Mouse (Mus musculus): ENCODE measurements around the gene Fga. TPM values are rescaled to one million over a fixed set of nuclear protein-coding genes. Genes with fewer than 3 reads are reported as not detected.

Fga gene
- not detected in 2 replicates for polyA plus RNA-seq (2016; fragmentation: Nextera tagmentation; extraction: Ambion mirVana)

DNA sequence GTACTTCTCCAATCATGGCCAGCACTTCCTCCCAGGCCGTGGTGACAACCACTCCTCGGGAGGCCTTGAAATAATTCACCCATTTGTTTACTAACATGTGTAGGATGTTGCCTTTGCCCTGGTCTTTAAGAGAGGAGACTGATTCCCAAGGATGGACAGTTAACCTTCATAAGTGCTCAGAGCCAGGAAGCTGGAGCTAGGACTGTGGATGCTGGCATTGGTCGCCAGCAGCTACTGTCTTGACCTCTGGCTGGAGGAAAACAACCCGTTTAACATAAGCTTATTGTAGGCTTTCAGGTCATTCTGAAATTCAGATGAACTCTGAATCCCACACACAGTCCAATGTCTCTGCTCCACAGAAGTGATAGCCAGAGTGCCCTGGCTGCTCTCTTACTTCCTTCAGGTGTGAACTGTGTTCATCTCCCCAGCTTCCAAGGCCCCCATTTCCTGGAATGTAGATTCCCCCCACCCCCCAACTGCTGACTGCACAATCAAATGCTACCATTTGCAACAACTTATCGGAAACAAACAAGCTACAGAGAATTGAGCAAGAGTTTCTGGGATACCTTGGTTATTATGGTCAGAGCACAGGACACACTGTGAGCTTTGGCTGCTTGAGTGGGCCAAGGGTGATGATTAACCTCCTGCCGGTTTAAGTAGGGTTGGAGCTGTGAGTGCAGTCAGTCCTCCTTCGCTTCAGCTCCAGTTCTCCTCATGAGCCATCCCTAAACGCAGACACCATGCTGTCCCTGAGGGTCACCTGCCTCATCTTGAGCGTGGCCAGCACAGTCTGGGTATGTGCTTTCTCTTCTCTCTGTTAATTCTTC, at the start of gene Fga:
TSS of gene Fga (plus strand) at position 602 of the 827 bp plus-strand sequence.
- Histone ChIP-seq H3K4me1 (replicated peaks) (no peaks in the 10 kb centered on the region), H3K4me3 (no peak within 1 kb of the TSS), H3K27me3 (ENCODE audit: insufficient read depth, poor library complexity, severe bottlenecking) (no peaks in the 10 kb centered on the region), H3K27ac (no peak within 1 kb of the TSS), H3K9me3 (no peaks in the 10 kb centered on the region), H3K36me3 (no peaks in the 10 kb centered on the region)
- WGBS: 80% methylated on average over 9 of the region's 9 CpGs
- DNase-seq (ENCODE audit: low spot score): no peak

DNA sequence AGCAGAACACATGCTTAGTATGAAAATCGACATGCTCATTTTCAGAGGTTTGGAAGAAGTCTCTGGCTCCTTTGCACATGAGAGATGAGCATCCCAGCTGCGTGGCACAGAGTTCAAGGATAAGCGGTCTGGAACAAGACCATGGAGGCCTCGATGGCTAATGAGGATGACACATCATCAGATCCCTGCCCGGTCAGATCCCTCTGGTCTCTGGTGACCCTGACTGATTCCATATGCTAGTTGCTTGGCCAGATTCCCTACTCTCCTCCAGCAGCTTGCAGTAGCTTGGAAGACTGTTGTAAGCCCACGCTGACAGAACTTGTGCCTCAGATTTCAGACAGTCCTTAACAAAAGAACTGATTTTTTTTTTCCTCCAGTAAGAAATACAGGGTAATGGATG, 45.1 kb upstream of the Fga start:
- H3K27me3 ChIP-seq (ENCODE audit: insufficient read depth, poor library complexity, severe bottlenecking): no peaks in the 10 kb centered on the region
- no peak overlapping the region for H3K27ac ChIP-seq
- WGBS: 88% methylated on average over 6 of the region's 6 CpGs
- H3K4me3 ChIP-seq: no peak overlapping the region
- DNase-seq (ENCODE audit: low spot score): no peak
- H3K9me3 ChIP-seq: no peaks in the 10 kb centered on the region
- no peaks in the 10 kb centered on the region for H3K4me1 ChIP-seq (replicated peaks)
- H3K36me3 ChIP-seq: no peaks in the 10 kb centered on the region

DNA sequence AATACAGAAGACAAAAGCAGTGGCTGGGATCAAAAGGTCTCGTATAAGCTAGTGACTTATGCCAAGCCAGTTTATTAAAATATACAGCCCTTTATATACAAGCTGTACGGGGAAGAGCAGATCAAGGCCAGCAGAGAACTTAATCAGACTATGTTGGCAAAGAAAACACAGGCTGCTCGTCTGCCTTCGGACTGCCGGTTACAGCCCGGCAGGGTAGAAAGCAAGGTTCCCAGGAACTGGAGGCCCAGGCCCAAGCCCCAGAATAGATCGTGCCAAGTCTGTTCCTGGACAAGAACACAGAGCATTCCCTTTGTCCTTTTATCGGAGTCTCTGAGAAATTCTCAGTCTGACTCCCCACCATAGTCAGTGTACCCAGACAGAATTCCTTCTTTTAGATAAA, 44.0 kb upstream of the Fga start:
- WGBS: 88% methylated on average over 8 of the region's 8 CpGs
- no peaks in the 10 kb centered on the region for H3K27me3 ChIP-seq (ENCODE audit: insufficient read depth, poor library complexity, severe bottlenecking)
- H3K36me3 ChIP-seq: no peaks in the 10 kb centered on the region
- H3K9me3 ChIP-seq: no peaks in the 10 kb centered on the region
- H3K4me3 ChIP-seq: no peak overlapping the region
- DNase-seq (ENCODE audit: low spot score): no peak
- no peak overlapping the region for H3K27ac ChIP-seq
- H3K4me1 ChIP-seq (replicated peaks): no peaks in the 10 kb centered on the region

DNA sequence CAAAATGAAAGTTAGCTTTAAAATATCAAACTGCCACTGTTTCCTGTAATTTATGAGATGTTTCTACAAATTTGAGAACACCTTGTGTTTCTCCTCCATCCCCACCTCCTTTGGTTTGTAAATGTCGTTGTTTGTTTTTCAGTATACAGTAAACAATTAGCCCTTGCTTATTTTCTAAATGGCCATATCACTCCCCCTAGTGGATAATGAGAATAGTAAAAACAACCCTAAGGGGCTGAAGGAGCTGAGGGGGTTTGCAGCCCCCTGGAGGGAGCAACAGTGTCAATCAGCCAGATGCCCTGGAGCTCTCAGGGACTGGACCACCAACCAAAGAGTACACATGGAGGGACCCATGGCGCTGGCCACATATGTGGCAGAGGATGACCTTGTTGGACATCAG, 41.0 kb upstream of the Fga start:
- 80% methylated on average over 2 of the region's 2 CpGs for WGBS
- no peak overlapping the region for H3K4me3 ChIP-seq

DNA sequence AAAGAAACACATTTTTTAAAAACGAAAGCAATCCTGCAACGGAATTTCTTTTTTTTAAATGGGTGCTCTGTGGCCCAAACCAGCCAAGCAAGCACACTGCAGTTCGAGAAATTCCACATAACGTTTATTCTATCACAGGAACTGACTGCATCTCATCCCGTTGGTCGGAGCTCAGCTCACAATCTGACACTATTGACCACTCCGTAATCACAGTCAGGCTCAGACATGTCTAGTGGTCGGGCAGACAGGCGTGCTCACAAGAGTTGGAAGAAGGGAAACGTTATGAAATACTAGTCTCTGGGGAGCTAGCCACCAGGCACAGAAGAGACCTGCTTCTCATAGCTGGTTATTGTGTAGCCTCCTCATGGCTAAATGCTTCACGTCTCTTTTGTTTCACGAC, 33.9 kb upstream of the Fga start:
- Histone ChIP-seq H3K27ac (no peak overlapping the region), H3K4me1 (replicated peaks) (peaks cover 8% of the 10 kb centered on the region), H3K9me3 (no peaks in the 10 kb centered on the region), H3K27me3 (ENCODE audit: insufficient read depth, poor library complexity, severe bottlenecking) (peaks cover 30% of the 10 kb centered on the region), H3K36me3 (no peaks in the 10 kb centered on the region), H3K4me3 (no peak overlapping the region)
- DNase-seq (ENCODE audit: low spot score): no peak
- WGBS: 85% methylated on average over 12 of the region's 12 CpGs

More for the DNA sequence above, 41.0 kb upstream of the Fga start:
- Histone ChIP-seq H3K9me3 (no peaks in the 10 kb centered on the region), H3K27me3 (ENCODE audit: insufficient read depth, poor library complexity, severe bottlenecking) (no peaks in the 10 kb centered on the region), H3K36me3 (no peaks in the 10 kb centered on the region), H3K4me1 (replicated peaks) (no peaks in the 10 kb centered on the region), H3K27ac (no peak overlapping the region)
- no peak for DNase-seq (ENCODE audit: low spot score)

DNA sequence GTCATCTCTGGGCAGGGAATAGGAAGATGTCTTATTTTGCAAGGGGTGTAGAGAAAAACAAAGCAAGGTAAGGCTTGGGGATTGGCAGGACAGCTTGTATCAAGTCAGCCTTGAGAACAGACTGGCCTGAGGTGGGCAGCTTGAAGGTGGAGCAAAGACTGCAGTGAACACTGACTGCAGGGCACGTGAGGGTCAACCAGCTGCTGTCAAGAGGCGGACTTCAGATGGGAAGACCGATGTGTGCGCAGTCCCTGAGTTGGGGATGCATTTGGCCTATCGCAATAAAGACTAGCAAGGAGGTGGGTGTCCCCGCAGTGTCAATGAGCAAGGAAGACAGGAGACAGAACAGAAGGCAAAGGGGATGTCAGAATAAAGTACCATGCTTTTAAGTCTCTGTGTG, 32.9 kb upstream of the Fga start:
- peaks cover 33% of the 10 kb centered on the region for H3K27me3 ChIP-seq (ENCODE audit: insufficient read depth, poor library complexity, severe bottlenecking)
- H3K36me3 ChIP-seq: no peaks in the 10 kb centered on the region
- no peaks in the 10 kb centered on the region for H3K9me3 ChIP-seq
- H3K4me3 ChIP-seq: no peak overlapping the region
- no peak overlapping the region for H3K27ac ChIP-seq
- 89% methylated on average over 6 of the region's 6 CpGs for WGBS
- peaks cover 8% of the 10 kb centered on the region for H3K4me1 ChIP-seq (replicated peaks)
- no peak for DNase-seq (ENCODE audit: low spot score)

DNA sequence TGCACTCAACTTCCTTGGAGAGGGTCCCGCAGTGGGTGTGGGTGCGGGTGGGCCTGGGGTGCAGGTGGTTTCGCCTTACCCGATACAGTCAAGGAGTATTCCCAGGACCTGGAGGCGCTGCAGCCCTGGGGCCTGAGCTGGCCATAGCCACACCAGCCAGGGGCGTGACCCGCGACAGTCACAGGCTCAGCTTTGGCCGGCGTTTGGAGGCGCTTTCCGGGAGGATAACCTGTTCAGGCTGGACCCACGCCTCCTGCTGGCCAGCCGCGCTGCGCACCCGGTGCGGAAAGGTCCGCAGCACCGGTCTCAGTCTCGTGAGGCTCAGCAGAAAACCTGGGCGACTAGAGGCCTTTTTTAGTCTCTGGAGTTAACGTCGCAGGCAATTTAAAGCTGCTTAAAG, 30.5 kb upstream of the Fga start:
- Histone ChIP-seq H3K9me3 (no peaks in the 10 kb centered on the region), H3K27ac (no peak overlapping the region; the same call in 1 of the 2 replicates), H3K4me1 (replicated peaks) (peaks cover 8% of the 10 kb centered on the region), H3K27me3 (ENCODE audit: insufficient read depth, poor library complexity, severe bottlenecking) (peaks cover 33% of the 10 kb centered on the region), H3K36me3 (no peaks in the 10 kb centered on the region), H3K4me3 (peak overlapping the region; percentile 42)
- WGBS: under 1% methylated on average over 24 of the region's 24 CpGs
- peak; percentile 81 for DNase-seq (ENCODE audit: low spot score)

DNA sequence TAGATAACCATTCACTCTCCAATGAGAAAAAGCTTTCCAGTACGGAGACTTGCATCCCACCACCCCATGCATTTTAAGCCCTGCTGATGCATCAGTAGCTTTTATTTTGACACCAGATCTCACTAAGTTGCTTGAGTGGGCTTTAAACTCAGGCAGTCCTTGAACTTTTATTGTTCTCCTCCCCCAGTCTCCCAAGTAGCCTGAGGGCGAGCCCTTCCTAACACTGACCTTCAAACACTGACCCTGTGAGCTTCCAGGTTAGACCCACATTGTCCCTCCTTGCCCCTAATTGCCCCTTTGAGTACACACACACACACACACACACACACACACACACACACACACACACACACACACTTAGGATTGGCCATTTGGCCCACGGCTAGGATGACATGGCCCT, 29.2 kb upstream of the Fga start:
- Histone ChIP-seq H3K9me3 (no peaks in the 10 kb centered on the region), H3K36me3 (no peaks in the 10 kb centered on the region), H3K4me3 (no peak overlapping the region), H3K4me1 (replicated peaks) (peaks cover 8% of the 10 kb centered on the region), H3K27me3 (ENCODE audit: insufficient read depth, poor library complexity, severe bottlenecking) (peaks cover 33% of the 10 kb centered on the region), H3K27ac (no peak overlapping the region)
- no peak for DNase-seq (ENCODE audit: low spot score)
- WGBS: 80% methylated on average over 3 of the region's 3 CpGs

DNA sequence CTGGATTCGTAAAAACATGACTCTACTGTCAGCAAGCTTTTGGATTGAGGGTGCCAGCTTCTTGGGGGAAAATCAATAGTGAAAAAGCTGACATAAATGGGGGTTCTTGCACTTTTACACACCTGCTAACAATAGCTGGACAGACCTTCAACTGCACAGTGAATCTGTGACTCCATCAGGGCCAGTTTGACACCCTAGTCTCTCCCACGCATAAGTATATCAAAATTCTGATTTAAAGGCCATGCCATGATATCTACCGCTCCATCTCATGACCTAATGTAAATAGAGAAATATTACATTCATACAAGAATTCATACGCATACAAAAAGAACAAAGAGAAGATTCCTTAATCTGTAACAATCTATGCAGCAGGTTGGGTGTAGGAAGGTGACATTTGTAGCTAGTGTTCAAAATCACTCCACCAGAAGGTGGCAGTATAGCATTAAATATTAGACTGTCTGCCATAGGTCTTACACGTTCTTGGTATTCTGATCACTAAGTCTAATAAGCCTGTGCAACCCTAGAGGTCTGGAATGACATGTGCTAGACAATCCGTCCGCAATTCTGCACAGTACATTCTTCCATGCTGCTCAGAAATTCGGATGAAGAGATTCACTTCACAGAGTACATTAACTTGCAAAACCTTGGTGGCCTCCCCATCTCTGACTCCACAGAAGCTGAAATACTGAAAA, 27.0 kb upstream of the Fga start:
- Histone ChIP-seq H3K27ac (no peak overlapping the region), H3K4me1 (replicated peaks) (peaks cover 8% of the 10 kb centered on the region), H3K27me3 (ENCODE audit: insufficient read depth, poor library complexity, severe bottlenecking) (peaks cover 32% of the 10 kb centered on the region), H3K36me3 (no peaks in the 10 kb centered on the region), H3K4me3 (no peak overlapping the region), H3K9me3 (no peaks in the 10 kb centered on the region)
- 36% methylated on average over 8 of the region's 8 CpGs for WGBS
- peak; percentile 18 for DNase-seq (ENCODE audit: low spot score)

DNA sequence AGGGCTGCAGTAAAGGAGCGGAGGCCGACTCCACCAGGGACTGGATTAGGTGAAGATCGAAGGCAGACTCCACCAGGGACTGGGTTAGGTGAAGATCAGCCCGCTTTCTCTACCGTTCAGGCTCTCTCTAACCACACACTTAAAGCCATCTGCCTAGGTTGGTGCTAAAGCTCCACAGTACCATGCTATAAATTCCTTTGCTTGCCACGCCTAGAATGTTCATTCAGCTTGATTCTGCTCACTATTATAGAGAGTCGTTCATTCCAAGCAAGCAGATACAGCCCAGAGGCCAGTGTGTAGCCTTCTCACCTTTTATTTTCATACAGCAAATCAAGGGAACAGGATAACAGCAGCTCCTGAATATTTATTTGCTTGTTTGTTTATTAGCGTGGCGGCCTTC, 25.9 kb upstream of the Fga start:
- no peaks in the 10 kb centered on the region for H3K36me3 ChIP-seq
- WGBS: 88% methylated on average over 9 of the region's 9 CpGs
- DNase-seq (ENCODE audit: low spot score): no peak
- H3K4me3 ChIP-seq: no peak overlapping the region
- H3K27ac ChIP-seq: no peak overlapping the region
- H3K4me1 ChIP-seq (replicated peaks): peaks cover 7% of the 10 kb centered on the region
- no peaks in the 10 kb centered on the region for H3K9me3 ChIP-seq
- peaks cover 22% of the 10 kb centered on the region for H3K27me3 ChIP-seq (ENCODE audit: insufficient read depth, poor library complexity, severe bottlenecking)

DNA sequence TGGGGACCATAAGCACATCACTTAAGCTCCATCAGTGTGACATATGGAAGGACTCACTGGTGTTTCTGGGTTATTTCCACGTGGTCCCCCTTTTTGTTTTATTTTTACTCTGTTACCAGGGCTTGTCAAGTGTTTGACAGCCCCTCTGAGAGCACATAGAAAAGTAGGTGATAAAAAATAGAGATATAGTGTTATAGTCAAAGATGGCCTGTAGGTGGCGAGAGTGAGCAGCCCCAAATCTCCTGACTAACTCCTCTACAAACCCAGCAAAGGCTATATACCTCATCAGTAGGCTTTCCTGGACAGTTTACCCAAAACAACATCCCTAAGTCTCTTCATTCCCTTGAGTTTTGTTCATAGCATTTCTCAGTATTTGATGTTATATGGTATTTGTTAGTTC, 23.7 kb upstream of the Fga start:
- no peaks in the 10 kb centered on the region for H3K9me3 ChIP-seq
- H3K4me1 ChIP-seq (replicated peaks): no peaks in the 10 kb centered on the region; the same call in 1 of the 2 replicates
- peak; percentile 27 for DNase-seq (ENCODE audit: low spot score)
- H3K27me3 ChIP-seq (ENCODE audit: insufficient read depth, poor library complexity, severe bottlenecking): peaks cover under 1% of the 10 kb centered on the region; the same call in 1 of the 2 replicates
- no peaks in the 10 kb centered on the region for H3K36me3 ChIP-seq
- no peak overlapping the region for H3K4me3 ChIP-seq
- 0% methylated on average over 2 of the region's 2 CpGs for WGBS
- H3K27ac ChIP-seq: no peak overlapping the region

DNA sequence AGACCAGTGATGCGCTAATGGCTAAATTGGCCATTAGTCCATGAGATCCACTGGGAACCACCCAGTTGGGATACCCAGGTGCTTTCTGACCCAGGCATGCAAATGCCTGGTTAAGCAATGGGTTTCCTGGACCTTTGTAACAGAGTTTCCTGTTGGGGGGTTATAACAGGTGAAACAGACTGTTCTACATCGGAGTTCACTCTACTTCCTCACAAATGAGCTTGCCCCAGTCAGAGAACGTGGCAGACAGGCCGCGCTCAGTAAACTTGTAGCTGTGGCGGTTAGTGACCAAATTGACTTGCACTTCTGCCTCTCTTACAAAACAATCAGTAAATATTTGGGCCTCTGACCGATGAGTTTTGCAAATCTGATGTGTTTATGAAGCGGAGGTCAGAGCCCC, 22.8 kb upstream of the Fga start:
- Histone ChIP-seq H3K9me3 (no peaks in the 10 kb centered on the region), H3K4me1 (replicated peaks) (no peaks in the 10 kb centered on the region; the same call in 1 of the 2 replicates)
- 94% methylated on average over 8 of the region's 8 CpGs for WGBS

DNA sequence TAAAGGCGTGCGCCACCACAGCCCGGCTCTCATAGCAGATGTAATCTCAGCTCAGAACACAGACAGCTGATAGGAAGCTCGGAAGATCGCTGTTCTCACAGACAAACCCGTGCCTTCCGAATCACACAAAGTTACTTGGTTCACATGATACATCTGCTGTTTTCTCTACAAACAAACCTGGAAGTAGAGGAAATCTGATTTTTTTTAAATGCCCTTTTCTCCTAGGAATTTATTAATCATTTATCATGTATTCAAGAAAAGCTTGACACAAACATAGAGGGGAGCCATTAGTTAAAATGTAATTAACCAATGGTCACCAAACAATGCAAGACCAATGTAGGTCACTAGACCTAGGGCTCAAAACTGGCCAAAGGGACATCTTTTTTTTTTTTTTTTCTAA, 21.1 kb upstream of the Fga start:
- H3K27ac ChIP-seq: no peak overlapping the region
- H3K36me3 ChIP-seq: no peaks in the 10 kb centered on the region
- H3K4me1 ChIP-seq (replicated peaks): no peaks in the 10 kb centered on the region
- DNase-seq (ENCODE audit: low spot score): no peak
- H3K4me3 ChIP-seq: no peak overlapping the region
- H3K9me3 ChIP-seq: no peaks in the 10 kb centered on the region
- 0 out of 2 replicates have a peak, but pooled peaks cover 5% of the 10 kb centered on the region for H3K27me3 ChIP-seq (ENCODE audit: insufficient read depth, poor library complexity, severe bottlenecking)
- 94% methylated on average over 7 of the region's 7 CpGs for WGBS

More for the DNA sequence above, 22.8 kb upstream of the Fga start:
- Histone ChIP-seq H3K36me3 (no peaks in the 10 kb centered on the region), H3K27me3 (ENCODE audit: insufficient read depth, poor library complexity, severe bottlenecking) (0 out of 2 replicates have a peak, but pooled peaks cover 5% of the 10 kb centered on the region), H3K27ac (no peak overlapping the region), H3K4me3 (no peak overlapping the region)
- no peak for DNase-seq (ENCODE audit: low spot score)

All from hindbrain, embryonic 10.5 days (tissue).